Mouse (Mus musculus): Measurements from ENCODE around the gene Gjc2. TPM values are rescaled to one million over a fixed set of nuclear protein-coding genes. Genes with fewer than 3 reads are reported as not detected.
A peak's percentile ranks its signal among the peaks of the same experiment; 100 is the strongest.
"Not testable (repeated sequence)": the region's sequence is repeated elsewhere in the genome, so short reads cannot be mapped to it uniquely, and the experiment has no call there.

The Gjc2 gene
- polyA plus RNA-seq, 1 experiment: 1.7 TPM

DNA sequence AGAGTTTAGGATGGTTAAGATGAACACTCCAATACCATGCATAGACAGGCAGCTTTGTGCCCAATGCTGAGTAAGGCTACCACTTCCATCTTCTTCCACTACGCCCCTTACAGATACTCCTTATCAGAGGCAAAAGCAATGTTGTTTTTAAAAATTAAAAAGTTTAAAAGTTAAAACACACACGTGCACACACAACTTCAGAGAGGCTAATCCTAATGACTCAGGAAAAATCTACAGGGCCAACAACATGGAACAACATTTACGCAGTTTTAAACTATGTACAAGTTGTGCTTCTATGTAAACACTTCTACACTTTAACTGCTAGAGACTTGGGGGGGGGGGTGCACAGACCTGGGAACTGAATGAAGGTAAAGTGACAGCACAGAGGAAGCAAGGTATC is 41.0 kb upstream of the Gjc2 start:
- no peak for TF ChIP-seq POLR2A (IDR thresholded peaks at IDR 0.05; ENCODE audit: borderline replicate concordance, extremely low read depth, low read depth, low read length)
- TF ChIP-seq CTCF (IDR thresholded peaks at IDR 0.05; ENCODE audit: insufficient read depth, low read length): no peak
- peaks cover 60% of the 10 kb centered on the region for H3K4me1 ChIP-seq (ENCODE audit: control insufficient read depth, insufficient read depth, low read length)
- no peak for DNase-seq
- WGBS: 46% methylated on average over 3 of the region's 3 CpGs
- peak overlapping the region; percentile 10 for H3K4me3 ChIP-seq (replicated peaks; ENCODE audit: extremely low read depth, low read depth, low read length)

DNA sequence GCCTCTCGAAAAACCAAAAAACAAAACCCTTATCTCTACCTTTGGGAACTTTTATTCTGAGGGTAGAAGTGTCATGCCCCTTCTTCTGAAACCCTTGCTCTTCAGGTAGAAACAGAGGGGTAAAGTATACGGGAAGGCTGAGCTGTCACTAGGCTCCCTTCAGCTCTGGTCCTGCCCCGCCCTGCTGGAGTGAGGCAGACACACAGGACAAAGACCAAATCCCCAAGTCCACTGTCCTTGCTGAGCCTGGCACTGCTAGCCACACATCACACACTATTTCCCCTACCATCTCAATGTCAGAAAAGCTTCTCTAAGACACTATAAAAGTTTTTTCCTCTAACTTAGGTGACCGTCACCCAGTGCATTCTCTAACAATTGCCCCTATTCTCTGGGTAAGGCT is 39.3 kb upstream of the Gjc2 start:
- H3K4me1 ChIP-seq (ENCODE audit: control insufficient read depth, insufficient read depth, low read length): peaks cover 68% of the 10 kb centered on the region
- WGBS: 64% methylated on average over 4 of the region's 4 CpGs
- H3K4me3 ChIP-seq (replicated peaks; ENCODE audit: extremely low read depth, low read depth, low read length): no peak overlapping the region
- DNase-seq: no peak
- TF ChIP-seq POLR2A (IDR thresholded peaks at IDR 0.05; ENCODE audit: borderline replicate concordance, extremely low read depth, low read depth, low read length) (no peak), CTCF (IDR thresholded peaks at IDR 0.05; ENCODE audit: insufficient read depth, low read length) (no peak)

DNA sequence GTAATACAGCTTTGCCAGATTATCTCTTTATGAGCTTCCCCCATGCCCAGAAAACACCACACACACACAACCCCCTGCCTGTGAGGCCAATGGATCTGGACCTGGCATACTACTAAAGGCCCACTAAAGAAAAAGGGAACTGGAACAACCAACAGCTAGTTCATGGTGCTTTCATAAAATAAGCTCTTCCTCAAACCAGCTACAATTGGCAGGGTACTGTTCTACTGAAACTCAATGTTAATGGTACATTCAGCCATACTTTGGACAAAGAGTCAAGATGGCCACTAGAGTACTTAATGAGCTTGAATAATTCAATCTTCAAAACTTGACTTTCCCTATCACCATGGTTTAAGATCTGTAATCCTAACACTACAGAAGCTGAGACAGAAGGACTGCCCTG is 38.6 kb upstream of the Gjc2 start:
- no peak for TF ChIP-seq POLR2A (IDR thresholded peaks at IDR 0.05; ENCODE audit: borderline replicate concordance, extremely low read depth, low read depth, low read length)
- no peak for TF ChIP-seq CTCF (IDR thresholded peaks at IDR 0.05; ENCODE audit: insufficient read depth, low read length)
- Histone ChIP-seq H3K4me1 (ENCODE audit: control insufficient read depth, insufficient read depth, low read length) (peaks cover 73% of the 10 kb centered on the region), H3K4me3 (replicated peaks; ENCODE audit: extremely low read depth, low read depth, low read length) (no peak overlapping the region)
- no peak for DNase-seq

DNA sequence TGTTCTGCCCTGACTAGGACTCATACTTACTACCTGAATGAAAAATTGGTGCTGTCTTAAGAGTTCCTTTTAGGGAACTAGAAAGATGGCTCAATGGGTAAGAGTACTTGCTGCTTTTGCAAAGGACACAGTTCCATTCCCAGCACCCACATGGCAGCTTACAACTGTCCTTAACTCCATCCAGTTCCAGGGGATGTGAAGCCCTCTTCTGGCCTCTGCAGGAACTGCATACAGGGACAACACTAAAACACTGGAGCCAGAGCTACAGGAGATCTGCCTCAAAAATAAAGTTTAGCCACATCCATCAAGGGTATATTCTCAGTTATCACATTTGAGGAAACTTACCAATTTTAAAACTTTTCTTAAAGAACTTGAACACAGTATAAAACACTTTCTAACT is 36.1 kb upstream of the Gjc2 start:
- Histone ChIP-seq H3K4me1 (ENCODE audit: control insufficient read depth, insufficient read depth, low read length) (peaks cover 60% of the 10 kb centered on the region), H3K4me3 (replicated peaks; ENCODE audit: extremely low read depth, low read depth, low read length) (no peak overlapping the region)
- peak; percentile 49 for TF ChIP-seq CTCF (IDR thresholded peaks at IDR 0.05; ENCODE audit: insufficient read depth, low read length)
- no peak for TF ChIP-seq POLR2A (IDR thresholded peaks at IDR 0.05; ENCODE audit: borderline replicate concordance, extremely low read depth, low read depth, low read length)
- DNase-seq: no peak

DNA sequence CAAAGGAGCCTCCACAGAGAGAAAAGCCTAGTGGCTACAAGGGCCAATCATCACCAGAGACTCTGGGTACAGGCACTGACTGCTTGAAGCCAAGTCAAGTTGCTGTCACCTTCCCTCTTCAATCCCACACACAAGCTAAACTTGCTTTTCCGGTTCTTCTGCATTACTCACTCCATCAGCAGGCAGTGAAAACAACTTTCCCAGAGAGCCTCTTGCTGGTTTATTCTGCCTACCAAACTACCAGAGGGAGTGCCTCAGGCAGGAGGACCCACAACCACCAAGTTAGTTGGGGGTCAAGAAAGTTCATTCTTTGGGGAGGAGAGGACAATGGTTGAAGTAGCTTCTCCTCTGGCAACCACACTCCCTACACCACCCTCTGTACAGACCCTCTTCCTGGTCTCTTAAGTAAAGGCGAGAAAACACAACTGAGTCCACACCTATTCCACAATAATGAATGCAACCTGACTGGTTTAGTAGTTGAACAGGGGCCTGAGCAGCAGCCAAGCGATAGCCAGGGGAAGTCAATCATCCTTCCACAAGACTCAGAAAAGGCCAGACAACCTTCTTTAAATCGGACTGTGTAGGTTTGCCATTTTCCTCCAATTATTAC is 35.5 kb upstream of the Gjc2 start:
- 57% methylated on average over 4 of the region's 4 CpGs for WGBS
- no peak overlapping the region for H3K4me3 ChIP-seq (replicated peaks; ENCODE audit: extremely low read depth, low read depth, low read length)
- peaks cover 55% of the 10 kb centered on the region for H3K4me1 ChIP-seq (ENCODE audit: control insufficient read depth, insufficient read depth, low read length)
- no peak for TF ChIP-seq POLR2A (IDR thresholded peaks at IDR 0.05; ENCODE audit: borderline replicate concordance, extremely low read depth, low read depth, low read length)
- TF ChIP-seq CTCF (IDR thresholded peaks at IDR 0.05; ENCODE audit: insufficient read depth, low read length): no peak
- DNase-seq: no peak

DNA sequence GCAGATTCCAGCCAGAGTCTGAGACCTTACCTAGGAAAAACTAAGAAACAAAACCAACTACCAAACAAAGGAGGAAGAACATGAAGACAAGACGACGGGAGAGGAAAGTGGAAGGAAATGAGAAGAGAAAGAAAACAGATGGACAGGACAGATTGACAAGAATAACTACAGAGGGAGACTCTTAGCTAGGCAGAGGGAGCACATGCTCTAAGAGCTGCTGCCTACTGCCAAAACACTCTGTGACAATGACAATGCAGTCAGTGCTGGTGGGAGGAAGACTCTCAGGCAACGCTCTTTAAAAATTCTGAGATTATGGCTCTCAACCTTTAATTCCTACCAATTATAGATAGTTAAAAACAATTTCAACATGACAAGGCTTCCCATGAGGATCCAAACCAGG is 33.9 kb upstream of the Gjc2 start:
- no peak for DNase-seq
- TF ChIP-seq POLR2A (IDR thresholded peaks at IDR 0.05; ENCODE audit: borderline replicate concordance, extremely low read depth, low read depth, low read length): no peak
- TF ChIP-seq CTCF (IDR thresholded peaks at IDR 0.05; ENCODE audit: insufficient read depth, low read length): no peak
- 25% methylated on average over 3 of the region's 3 CpGs for WGBS
- Histone ChIP-seq H3K4me1 (ENCODE audit: control insufficient read depth, insufficient read depth, low read length) (peaks cover 53% of the 10 kb centered on the region), H3K4me3 (replicated peaks; ENCODE audit: extremely low read depth, low read depth, low read length) (no peak overlapping the region)

DNA sequence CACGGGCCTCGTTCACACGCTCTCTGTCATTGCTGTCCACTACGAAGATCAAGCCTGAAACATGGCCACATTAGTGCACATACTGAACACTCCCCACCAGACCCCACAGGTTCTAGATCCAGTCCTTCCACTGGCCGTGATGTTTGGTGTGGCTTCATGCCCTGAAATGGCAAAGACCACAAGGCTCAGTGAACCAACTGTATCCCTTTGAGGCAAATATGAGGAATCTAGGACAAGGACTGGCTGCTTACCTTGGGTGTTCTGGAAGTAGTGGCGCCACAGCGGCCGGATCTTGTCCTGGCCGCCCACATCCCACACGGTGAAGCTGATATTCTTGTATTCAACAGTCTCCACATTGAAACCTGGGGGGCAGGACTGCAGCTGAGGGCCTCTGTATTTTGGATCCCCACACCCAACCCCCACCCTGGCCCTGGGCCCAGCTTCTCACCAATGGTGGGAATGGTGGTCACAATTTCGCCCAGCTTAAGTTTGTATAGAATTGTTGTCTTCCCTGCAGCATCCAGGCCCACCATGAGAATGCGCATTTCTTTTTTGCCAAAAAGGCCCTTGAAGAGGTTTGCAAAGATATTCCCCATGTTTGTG is 30.0 kb upstream of the Gjc2 start:
- Histone ChIP-seq H3K4me3 (replicated peaks; ENCODE audit: extremely low read depth, low read depth, low read length) (no peak overlapping the region), H3K4me1 (ENCODE audit: control insufficient read depth, insufficient read depth, low read length) (peaks cover 35% of the 10 kb centered on the region)
- TF ChIP-seq CTCF (IDR thresholded peaks at IDR 0.05; ENCODE audit: insufficient read depth, low read length) (no peak), POLR2A (IDR thresholded peaks at IDR 0.05; ENCODE audit: borderline replicate concordance, extremely low read depth, low read depth, low read length) (no peak)
- 82% methylated on average over 12 of the region's 12 CpGs for WGBS
- DNase-seq: no peak

DNA sequence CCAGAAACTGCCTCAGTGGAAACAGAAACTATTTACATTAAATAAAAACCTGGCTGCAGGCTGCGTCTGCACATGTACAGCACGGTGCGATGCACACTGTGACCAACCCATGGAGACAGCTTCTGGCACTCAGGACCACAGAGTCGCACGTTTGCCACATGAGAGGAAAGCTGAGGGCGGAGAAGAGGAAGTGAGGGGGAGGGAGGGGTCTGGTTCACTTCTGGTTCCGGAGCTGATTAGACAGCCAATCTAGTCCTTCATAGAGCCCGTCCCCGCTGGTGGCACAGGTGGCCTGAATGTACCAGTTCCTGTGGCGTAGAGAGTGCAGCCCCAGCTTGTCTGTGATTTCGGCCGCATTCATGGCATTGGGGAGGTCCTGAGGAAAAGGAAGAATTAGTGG is 29.3 kb upstream of the Gjc2 start:
- H3K4me3 ChIP-seq (replicated peaks; ENCODE audit: extremely low read depth, low read depth, low read length); DNase-seq: not testable (repeated sequence)
- 35% methylated on average over 12 of the region's 12 CpGs for WGBS
- H3K4me1 ChIP-seq (ENCODE audit: control insufficient read depth, insufficient read depth, low read length): peaks cover 30% of the 10 kb centered on the region

DNA sequence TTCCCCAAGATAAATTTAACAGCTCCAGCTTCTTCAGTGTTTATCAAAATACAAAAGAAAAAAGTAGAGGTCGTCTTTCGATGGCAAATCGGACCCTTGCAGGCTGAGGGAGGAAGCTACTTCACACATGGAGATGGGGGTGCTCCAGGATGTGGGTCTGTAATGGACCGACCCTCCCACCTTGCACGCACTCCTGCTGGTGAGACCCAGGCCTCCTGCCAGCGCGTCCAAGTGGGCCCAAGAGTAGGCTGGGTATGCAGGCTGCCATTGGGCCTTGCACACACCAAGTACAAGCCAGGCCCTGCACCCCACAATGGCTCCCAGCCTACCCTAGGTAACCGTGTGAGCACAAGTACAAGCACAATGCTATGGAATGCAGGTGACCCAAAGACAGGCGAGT is 28.5 kb upstream of the Gjc2 start:
- WGBS: 77% methylated on average over 9 of the region's 9 CpGs
- not testable (repeated sequence) for DNase-seq; H3K4me3 ChIP-seq (replicated peaks; ENCODE audit: extremely low read depth, low read depth, low read length)
- peaks cover 23% of the 10 kb centered on the region for H3K4me1 ChIP-seq (ENCODE audit: control insufficient read depth, insufficient read depth, low read length)

DNA sequence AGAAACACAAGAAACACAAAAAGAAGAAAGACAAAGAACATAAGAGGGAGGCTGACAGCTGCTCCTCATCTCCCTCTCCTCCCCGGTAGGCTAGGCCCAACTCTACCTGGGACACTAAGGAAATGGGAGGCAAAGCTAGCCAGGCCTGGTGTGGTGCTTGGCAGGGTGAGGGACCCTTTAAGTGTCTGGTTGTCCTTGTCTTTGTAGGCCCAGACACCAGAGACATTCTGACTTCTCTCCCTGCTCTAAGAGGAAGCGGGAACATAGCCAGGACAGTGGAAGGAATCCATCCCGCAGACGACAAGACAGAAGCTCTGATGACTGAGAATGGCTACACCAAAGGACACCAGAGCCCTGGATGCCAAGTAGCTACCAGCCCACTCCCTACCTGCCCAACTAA is 27.0 kb upstream of the Gjc2 start:
- DNase-seq: no peak
- WGBS: 59% methylated on average over 4 of the region's 4 CpGs
- TF ChIP-seq CTCF (IDR thresholded peaks at IDR 0.05; ENCODE audit: insufficient read depth, low read length) (no peak), POLR2A (IDR thresholded peaks at IDR 0.05; ENCODE audit: borderline replicate concordance, extremely low read depth, low read depth, low read length) (no peak)
- H3K4me3 ChIP-seq (replicated peaks; ENCODE audit: extremely low read depth, low read depth, low read length): no peak overlapping the region
- peaks cover 21% of the 10 kb centered on the region for H3K4me1 ChIP-seq (ENCODE audit: control insufficient read depth, insufficient read depth, low read length)
